Mouse (Mus musculus): ENCODE results near the gene Pakap.

Pakap gene

DNA sequence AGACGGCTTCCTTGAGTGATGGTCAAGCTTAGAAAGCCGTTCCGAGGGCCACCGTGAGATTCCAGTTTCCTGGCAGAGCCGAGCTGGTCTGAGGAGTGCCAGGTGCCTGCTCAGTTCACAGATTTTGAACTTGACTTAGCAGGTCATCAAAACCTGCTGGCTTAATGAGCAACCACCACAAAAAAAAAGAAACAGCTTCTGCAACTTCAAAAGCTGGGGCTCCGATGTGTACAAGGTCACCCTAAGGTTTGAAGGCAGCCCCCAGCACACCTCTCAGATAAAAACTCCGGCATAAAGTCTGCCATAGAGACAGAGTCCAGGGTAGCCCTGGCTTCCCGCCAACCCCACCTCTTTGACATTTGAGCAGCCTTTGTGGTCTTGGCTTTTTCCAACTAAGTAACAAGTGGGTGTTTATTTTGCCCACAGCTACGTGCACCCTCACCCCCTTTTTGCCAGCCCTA, 348.3 kb downstream of the Pakap start, which contains the start of gene D630039A03Rik:
Gene D630039A03Rik (minus strand): TSS at position 97 of the 461 bp plus-strand sequence.
- no peak for DNase-seq (ENCODE audit: low spot score)

DNA sequence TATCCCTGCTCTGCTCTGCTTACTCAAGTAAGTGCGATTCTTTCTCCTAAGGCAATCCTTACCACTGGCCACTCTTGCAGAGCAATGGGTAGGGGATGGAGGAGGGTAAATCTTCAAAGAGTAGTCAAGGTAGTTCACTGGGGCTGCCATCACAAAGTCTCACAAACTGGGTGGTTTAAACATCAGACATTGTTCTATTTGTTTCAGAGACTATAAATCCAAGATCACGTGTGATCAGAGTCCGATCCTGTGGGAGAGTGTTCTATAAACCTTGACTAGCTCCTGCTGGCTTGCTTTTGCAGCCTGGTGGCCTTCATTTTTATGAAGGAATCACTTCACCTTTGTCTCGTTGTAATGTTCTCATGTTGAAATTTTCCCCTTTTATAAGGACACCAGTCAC, 348.7 kb downstream of the Pakap start:
- no peak for DNase-seq (ENCODE audit: low spot score)

DNA sequence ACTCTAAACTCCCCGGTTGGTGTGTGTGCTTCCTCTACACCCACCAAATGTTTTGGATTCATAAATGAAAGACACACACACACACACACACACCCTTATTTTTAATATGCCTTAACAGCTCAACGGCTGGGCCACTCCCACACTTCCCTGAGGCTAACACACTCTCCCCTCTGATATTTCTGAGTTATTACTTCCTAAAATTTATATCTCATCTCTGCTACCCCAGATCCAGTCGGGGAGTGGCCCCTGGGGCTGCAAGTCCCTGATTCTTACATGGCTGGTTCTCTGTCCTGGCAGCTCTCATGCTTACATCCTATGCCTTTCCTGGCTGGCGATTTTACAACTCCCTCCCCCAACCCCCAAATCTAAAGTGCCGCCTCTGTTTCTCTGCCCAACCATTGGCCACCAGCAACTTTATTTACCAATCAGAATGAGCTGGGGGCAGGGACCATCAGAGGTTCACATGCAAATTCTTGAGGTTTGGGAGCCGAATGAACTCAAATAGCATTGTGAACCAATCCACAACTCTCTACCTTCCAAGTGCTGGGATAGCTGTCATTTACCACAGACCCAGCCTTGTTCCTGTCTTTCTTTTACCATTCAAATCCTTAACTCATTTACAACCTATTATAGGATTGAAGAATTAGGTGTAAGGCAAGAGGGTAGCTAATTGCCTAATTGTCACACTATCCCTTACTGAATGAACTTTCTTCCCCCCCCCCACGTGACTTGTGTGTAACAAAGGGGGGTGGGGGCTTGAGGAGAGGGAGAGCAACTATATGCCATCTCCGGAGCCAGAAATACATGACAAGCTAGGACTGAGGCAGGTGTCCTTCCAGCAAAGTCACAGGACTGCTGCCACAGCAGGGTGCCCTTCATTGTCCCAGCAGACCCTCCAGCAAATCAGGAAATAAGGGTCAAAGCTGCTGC, 351.8 kb downstream of the Pakap start:
- DNase-seq (ENCODE audit: low spot score) = peak; percentile 57

DNA sequence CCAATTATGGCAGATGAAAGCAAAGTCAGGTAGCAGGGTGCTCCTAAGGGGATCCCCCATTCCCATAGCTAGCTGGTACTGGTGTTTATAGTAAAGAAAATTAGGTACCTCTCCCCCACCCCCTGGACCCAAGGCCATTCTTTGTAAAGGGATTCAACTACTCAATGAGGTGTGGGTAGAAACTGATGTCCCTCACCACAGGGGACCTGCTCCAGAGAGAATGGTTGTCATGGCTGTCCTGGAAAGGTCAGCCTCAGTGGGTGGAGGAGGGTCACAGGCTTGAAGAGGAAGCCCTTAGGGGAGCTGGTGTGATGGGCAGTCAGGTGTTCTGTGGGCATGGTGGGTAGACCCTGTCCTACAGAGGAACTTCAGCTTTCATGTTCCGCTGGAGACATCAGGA, 352.5 kb downstream of the Pakap start:
- DNase-seq (ENCODE audit: low spot score) = no peak

DNA sequence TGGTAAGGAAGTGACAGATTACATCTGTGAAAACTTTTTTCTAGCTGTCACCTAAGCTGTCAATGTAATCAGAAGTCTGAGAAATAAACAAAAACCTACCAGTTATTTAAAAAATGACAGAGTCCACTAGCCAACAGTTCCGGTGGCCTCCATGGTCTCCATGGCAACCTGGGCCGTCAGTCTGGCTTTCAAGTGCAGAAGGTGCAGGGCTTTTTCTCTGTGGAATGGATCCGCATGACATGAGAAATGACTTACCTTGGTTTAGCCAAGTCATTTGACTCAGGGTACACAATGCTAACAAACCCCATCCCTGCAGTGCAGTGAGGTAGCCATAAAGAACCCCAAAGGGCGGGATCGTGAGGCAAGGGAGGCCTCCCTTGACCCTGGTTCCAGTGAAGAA, 354.2 kb downstream of the Pakap start:
- DNase-seq (ENCODE audit: low spot score) = peak; percentile 16

DNA sequence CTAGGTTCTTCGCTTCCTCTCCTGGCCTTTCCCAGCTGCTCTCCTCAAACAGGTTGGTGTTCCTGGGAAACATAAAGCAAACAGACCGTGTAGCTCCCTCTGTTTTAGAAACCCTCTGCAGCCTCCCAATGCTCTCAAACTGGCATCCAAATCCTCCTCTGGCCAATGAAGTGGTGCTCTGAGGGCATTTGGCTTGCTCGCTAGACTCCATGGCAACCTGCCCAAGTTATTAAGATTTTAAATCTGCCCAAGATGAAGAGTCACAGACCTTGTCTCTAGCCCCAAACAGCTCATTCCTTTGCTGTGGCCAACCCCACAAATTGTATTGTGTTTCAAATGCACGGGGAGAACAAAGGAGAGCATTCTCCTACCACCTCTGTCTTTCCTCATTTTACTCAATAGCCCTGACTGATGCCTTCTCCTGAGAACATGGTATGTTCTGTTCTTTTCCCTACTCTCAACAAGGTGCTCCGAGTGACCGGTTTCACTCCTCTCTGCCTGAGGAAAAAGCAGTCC, 356.6 kb downstream of the Pakap start:
- DNase-seq (ENCODE audit: low spot score) = no peak

DNA sequence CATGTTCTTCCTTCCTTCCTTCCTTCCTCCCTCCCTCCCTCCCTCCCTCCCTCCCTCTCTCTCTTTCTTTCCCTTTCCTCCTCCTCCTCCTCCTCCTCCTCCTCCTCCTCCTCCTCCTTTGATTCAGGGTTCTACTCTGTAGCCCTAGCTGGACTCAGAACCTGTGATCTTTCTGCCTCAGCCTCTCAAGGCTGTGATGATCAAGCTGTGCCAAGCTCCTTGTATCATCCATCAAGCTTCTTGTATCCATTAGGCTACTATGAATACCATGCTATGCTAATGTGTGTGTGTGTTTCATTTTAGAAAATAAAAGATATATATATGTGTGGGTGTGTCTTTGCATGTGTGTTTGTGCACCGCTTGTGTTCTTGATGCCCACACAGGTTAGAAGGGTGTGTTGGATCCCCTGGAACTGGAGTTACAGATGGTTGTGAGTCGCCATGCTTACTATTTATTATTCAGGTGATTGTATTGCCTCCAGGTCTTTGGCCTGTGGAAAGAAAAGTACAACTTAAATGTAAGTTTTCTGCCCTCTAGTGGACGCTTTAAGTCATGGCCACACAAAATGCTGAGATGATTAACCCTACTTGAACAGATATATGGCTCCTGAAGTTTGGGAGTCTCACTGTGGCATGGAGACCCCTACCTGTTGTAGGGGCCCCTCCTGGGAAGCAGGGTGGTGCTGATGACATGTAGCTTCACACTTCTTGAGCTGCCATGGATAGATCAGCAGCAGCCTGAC, 359.7 kb downstream of the Pakap start:
- peak; percentile 80 for DNase-seq (ENCODE audit: low spot score)

DNA sequence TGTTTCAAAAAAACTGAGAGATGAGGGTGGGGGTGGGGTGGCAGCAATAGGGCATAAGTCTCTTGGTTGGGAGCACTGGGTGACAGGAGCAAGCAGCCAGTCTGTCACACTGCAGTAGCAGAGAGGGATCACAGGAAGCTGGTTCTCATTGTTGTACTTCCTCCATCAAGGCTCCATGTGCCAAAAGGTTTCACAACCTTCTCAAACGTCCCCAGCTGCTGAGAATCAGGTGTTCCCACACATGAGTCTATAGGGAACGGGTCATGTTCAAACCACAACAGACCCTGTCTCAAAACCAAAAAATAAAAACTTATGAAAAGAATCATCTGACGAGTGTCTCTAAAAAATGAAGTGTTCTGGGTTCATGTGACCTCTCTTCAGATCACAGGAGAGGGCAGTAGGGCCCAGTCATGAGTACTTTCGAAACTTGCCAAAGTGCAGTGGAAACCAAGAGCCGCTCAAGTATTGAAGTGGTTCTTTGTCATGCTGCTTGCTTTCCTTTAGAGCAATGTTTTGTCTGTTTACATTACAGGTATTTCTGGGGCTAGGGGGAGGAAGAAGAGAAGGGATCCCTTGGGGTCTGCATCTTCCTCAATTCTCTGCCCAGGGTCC, 362.7 kb downstream of the Pakap start:
- DNase-seq (ENCODE audit: low spot score) = no peak

DNA sequence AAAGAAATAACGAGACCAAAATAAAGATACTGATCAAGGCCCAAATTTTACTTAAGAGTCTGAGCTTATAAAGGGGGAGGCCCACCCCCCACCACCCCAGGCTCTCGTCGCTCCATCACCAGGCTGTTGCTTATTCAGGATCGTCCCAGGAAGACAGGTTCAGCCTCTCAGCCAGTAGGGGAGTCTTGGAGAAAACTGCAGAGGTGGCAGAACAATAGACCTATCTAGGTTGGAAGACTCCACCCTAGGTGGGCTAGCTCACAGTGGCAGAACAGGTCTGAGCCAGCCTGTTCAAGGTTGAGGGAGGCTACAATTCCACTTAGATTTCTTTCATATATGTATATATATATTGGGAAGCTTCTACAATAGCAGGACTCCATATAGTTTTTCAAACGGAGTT, 366.2 kb downstream of the Pakap start:
- DNase-seq (ENCODE audit: low spot score) = no peak

DNA sequence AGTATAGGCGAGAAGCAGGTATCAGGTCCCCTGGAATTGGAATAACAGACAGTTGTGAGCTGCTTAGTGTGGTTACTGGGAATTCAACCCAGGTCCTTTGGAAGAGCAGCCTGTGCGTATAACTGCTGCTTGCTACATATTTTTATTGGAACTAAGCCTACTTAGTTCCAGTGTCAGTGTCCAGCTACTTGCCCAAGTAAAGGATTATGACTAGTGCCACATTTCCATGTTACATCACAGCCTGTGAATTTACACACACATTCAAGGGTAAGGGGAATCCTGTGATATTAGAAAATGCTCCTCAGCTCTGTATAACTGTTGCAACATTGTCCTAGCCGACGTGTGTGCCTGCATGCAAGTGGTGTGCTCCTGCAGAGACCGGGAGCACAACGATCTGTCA, 369.3 kb downstream of the Pakap start:
- no peak for DNase-seq (ENCODE audit: low spot score)

DNA sequence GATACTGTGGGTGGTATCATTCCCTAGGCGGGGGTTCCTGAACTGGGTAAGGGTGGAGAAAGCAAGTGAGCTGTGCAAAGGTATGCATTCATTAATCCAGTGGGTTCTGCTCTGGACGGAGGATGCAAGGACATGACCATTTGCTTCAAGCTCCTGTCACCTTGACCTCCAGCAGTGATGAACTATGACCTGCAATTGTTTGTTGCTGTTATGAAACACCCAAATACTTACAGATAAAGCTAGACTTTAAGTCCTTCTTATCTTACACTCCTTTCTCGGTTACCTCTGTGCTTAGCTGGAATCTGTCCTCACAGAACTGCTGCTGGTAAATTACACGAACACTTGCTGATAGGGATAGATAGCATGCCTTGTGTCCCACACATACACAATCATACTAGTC, 372.7 kb downstream of the Pakap start:
- no peak for DNase-seq (ENCODE audit: low spot score)

DNA sequence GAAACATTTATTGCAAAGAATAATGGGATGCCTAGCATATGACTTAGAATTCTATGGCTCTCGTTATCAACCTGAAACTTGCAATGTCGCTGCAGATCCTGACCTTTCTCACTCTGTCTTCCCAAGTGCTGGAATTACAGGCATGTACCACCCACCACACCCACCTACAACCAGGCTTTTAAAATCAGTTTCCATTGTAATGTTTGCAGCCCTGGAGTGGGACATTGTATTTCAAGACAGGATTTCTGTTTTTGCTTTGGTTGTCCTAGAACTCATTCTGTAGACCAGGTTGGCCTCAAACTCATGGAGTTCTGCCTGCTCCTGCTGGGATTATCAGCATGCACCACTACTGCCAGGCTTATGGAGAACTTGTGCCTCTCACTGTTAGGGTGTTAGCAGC, 374.9 kb downstream of the Pakap start:
- DNase-seq (ENCODE audit: low spot score) = no peak
